Mouse (Mus musculus) liver, postnatal 0 days (tissue): ENCODE data around the gene Scd1.

ENCODE experiments used
- CTCF ChIP-seq: sonication (generic); IDR thresholded peaks from 2 replicates; pipeline ENCODE4 v1.5.1; 2016; ENCODE audit warnings: antibody characterized with exemption, low read depth
- EP300 ChIP-seq: IDR thresholded peaks from 2 replicates; pipeline ENCODE4 v1.6.1; 2016; ENCODE audit warnings: antibody characterized with exemption, low read depth, mild to moderate bottlenecking

- TF ChIP-seq CTCF (no peak), EP300 (peak; percentile 66; the same call in 1 of the 2 replicates)
Measured at GRCm38 (mm10) chr19:44388475-44389428, 18.9 kb downstream of the Scd1 start.
